Mouse (Mus musculus): ENCODE data around the gene Smagp.
"Not testable (repeated sequence)": the region's sequence is repeated elsewhere in the genome, so short reads cannot be mapped to it uniquely, and the experiment has no call there.

Smagp gene

DNA sequence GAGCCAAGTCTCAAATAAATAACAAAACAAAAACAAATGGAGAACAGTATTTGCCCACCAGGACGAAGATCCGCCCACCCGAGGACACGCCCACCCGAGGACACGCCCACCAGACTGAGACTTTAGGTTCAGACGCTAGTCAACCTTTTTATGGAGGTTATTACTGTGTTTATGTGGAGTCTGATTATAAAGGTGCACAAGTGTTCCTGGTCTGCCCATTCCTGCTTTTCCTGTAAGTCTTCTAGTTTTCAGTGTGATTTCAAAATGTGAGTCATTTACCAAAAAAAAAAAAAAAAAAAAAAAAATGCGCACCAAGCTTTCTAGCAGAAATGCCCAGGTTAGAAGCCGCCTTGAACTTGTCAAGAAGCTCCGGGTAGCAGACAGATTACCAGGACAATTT, 9.5 kb downstream of the Smagp start:
- no peak for DNase-seq (ENCODE audit: low read depth, low spot score)

DNA sequence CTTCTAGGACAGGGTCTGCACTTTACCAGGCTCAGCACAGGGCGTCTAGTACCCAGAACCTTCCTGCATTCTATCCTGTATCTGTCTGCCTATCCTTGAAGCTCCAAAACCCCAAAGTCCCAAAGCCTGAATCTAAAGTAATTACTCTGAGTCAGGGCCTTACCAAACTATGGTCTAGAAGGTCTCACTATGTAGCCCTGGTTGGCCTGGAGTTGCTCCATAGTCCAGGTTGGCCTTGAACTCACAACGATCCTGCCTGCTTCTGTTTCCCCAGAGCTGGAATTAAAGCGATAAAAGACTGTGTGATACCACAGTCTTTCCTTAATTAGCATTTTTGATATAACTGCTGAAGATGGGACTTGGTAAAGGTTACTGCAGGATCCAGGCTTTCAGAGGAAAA, 12.3 kb downstream of the Smagp start:
- no peak for DNase-seq (ENCODE audit: low read depth, low spot score)

DNA sequence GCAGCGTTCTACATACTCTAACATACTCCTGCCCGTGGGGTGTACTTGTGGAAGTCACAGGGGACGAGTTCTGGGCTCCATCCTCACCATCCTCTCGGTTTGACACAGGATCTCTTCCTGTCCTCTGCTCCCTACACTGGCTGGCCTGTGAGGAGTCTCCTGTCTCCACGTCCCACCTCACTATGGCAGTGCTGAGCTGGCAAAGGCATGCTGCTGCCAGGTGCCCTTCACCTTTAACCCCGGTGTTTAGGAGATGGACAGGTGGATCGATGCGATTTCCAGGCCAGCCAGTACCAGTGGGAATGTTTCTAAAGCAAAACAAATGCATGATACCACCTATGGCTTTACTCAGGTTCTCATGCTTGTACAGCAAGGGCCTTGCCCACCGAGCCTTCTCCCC, 13.0 kb downstream of the Smagp start:
- no peak for DNase-seq (ENCODE audit: low read depth, low spot score)

DNA sequence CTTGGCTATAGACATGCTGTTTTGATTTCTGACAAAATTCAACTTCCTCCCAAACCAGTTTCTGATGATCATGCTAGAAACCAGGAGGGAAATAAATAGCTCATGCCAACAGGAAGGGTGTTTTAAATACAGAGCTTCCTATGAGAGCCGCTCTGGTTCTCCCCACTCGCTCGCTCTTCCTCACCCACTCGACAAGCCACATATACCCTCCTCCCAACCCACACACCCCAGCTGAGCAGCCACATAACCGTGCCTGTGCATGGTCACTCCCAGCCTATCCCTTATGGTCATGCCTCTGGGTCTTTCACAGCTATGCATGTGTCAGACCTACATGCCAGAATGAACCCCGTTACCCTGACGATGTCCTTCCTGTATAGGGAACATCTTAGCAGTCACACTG, 14.6 kb downstream of the Smagp start:
- no peak for DNase-seq (ENCODE audit: low read depth, low spot score)

DNA sequence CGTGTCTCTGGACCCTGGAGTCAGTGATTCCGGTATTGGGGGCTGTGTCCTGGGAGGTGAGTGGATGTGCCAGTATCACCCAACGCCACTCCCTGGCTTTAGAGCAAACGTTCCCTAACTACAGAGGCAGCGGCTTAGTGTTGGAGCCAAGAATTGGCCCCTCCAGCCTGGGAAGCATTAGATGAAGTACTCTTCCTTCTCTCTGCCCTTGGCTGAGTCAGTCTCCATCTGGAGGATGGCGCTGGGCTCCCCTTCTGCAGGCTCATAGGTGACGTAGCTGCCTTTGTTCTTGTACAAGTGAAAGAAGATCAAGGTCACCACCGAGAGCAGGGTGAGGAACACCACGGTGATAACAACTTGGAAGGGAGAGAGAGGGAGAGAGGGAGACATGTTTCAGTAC, 15.1 kb downstream of the Smagp start:
- not testable (repeated sequence) for DNase-seq (ENCODE audit: low read depth, low spot score)

DNA sequence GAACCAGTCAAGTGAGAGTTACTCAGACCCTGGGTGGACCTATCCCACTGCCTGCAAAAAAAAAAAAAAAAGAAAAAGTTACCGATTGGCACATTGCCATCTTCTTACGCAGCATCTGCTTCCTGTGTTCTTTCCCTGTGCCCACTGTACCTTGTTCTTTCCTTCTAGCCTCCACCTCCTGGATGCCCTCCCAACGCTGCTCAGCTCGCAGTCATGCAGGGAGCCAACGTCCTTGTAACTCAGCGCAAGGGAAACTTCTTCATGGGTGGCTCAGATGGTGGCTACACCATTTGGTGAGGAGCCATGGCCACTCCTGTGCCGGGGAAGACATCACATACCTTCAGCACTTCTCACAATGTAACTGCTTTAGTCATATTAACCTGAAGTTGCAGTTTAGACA, 17.5 kb downstream of the Smagp start:
- no peak for DNase-seq (ENCODE audit: low read depth, low spot score)

DNA sequence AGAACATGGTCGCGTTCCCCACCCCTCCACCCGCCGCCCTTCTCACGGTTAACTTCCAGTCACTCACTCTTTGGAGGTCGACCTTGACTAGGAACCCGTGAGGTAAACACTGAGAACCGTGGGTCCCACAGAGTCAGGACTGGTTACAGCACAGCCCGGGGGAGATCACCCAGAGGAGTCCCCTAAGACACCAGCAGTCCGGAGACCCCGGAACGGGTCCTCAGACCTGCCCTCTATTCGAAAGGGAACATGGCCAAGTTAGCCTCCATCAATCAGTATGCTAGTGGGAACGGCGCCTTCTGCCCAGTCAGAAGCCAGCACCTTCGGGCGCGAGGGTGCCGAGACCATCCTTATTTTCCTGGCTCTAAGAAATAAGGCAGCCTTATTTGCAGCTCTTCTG, 20.5 kb downstream of the Smagp start:
- DNase-seq (ENCODE audit: low read depth, low spot score), result no peak

DNA sequence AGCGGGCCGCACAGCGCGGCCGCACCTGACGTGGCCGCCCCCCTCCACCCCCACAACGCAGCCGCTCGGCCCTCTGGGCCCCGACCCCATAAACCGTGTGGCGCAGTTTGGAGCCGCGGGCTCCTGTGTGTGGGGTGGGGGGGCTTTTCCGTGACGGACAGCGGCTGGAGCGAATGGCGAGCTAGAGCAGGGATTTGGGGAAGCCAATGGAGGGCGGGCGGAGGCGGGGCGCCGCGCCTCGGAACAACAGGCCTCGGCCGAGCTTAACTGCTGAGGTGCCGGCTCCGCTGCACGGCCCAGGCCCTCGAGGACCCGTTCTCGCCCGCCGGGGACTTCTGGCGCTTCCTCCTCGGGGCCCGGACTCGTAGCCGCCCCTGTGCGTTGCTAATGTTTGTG, 20.9 kb downstream of the Smagp start:
- peak; percentile 84 for DNase-seq (ENCODE audit: low read depth, low spot score)

DNA sequence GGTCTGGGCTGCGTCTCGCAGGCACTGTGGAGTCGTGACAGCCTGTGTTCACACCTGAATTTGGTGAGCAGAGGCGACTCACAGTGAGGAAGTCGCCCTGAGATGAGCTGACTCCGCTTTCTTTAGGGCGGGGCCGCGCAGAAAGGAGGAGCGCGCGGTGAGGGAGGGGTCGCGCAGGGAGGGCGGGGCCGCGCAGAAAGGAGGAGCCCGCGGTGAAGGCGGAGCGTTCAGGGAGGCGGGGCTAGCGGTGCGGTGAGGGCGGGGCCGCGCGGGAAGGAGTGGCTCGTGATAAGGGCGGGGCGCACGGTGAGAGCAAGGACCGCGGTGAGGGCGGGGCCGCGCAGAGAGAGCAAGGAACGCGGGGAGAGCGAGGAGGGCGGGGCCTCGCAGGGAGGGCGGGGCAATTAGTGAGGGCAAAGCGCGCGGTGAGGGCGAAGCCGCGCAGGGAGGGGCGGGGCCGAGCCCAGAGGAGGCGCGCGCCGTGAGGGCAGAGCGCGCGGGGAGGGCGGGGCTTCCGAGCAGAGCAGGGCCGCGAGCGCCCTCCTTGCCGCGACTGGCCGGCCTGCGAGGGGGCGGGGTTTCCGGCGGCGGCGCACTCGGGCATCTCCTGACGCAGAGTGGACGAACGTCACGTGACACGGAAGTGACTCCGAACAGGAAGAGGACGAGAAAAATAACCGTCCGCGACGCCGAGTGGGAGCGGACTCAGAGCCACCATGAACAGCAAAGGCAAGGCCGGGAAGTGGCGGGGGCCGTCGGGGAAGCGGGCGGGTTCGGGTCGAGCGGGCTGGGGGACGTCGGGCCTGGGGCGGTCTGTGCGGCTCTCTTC, 21.5 kb downstream of the Smagp start, which contains the start of gene Dazap2:
Gene Dazap2 (plus strand): TSS at position 354 of the 829 bp plus-strand sequence.
- DNase-seq (ENCODE audit: low read depth, low spot score), result peak; percentile 99

DNA sequence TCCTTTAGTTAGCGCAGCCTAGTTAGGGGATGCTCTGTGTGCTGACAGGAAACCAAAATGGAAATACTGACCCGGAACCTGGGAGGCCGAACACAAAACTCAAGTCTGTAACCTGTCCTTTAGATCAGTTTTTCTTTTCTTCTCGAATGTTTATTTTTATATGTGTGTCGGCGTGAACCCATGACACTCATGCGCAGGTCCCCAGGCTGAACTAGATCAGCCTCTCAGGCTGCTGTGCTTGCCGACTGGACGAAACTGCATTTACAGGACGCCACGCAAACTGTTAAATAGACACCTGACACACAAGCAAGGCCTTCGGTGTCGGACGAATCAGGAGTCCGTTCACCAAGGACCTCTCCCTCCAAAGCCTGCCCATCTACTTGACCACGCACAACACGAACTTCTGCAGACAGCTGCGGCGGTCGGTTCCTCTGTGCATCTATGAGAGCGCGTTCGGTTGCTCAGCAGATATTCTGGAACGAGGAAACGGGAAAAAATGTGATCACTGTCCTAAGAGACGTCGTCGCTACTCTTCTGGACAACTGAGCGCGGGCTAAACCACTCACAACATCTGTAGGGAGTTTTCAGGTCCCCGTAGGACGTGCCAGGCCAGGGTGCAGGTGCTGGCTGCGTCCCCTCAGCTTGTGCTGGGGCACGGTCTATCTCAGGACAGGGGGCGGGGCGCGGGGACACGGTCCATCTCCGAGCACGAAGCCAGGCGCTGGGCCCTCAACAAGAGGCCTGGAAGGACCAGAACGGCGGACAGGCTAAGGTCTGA, 22.3 kb downstream of the Smagp start:
- DNase-seq (ENCODE audit: low read depth, low spot score), result no peak

DNA sequence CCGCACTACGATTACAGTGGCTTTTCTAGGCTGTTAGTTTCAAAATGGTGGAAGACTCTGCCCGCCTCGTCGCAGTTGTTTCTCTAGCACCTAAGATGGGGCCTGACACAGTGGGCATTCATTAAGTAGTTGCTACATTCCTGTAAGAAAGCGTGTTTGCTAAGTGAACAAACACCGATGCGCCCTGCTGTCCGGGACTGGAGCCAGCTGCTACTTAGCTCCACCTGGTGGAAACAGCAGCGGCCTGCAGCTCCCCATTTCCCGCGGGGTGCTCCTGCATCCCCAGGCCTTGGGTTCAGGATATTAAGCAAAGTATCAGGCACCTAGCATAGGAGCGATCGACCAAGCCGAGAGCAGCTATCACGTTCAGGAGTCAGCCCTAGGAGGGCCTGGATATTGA, 23.2 kb downstream of the Smagp start:
- peak; percentile 55 for DNase-seq (ENCODE audit: low read depth, low spot score)

DNA sequence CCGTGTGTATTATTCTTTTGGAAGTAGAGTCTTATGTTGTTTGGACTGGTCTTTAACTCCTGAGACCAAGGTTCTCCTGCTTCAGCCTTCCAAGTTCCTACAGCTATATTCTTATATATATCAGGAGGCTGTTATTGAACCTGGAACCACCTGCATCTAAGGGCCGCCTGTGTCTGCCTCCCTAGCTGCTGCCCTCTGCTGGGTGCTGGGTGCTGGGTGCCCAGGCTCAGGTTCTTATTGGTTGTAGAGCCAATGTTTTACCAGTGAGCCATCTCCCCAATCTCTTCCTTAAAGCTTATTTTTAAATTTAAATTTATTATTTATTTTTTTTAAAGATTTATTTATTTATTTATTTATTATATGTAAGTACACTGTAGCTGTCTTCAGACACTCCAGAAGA, 24.3 kb downstream of the Smagp start:
- DNase-seq (ENCODE audit: low read depth, low spot score), result no peak

DNA sequence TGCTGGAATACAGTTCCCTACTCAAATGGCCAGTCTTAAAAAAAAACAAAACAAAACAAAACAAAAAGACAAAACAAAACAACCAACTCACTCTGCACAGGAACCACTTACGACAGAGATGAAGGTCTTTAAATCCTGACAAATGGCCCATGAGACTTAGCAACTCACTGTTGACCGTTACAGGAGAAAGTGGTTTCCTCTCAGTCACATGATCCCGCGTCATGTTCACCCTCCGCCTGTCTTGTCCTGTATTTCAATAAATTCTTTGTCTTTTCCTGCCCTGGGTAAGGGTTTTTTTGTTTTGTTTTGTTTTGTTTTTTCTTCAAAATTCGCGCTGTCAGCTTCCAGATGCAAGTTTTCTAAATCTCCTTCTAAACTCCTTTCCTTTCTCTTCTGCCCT, 24.8 kb downstream of the Smagp start:
- no peak for DNase-seq (ENCODE audit: low read depth, low spot score)

DNA sequence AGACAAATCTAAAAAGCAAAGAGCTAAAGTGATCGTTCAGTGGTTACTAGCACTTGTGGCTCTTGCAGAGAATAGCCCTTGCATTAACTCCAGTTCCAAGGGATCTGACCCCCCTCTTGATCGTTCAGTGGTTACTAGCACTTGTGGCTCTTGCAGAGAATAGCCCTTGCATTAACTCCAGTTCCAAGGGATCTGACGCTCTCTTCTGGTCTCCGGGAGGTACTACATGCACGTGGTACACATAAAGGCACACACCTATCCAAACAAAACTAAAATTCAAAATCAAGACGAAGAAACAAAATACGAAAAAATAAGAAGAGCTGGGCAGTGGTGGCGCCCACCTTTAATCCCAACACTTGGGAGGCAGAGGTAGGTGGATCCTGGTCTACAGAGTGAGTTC, 30.1 kb downstream of the Smagp start:
- DNase-seq (ENCODE audit: low read depth, low spot score), result not testable (repeated sequence)

DNA sequence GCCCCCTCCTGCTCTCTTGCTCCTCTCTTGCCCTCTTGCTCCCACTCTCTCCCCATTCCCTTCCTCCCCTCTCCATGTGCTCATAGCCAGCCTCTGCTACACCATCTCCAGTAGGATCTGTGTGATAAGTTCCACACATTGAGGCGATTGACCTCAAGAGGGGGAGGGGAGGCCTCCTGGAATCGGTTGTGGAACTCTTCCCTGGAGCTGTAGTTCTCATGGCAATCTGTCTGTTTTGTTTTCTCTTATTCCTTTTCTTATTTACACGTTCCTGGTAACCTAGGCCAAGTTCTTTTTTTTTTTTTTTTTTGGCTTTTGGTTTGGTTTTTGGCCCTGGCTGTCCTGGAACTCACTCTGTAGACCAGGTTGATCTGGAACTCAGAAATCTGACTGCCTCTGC, 35.1 kb downstream of the Smagp start:
- DNase-seq (ENCODE audit: low read depth, low spot score), result no peak

DNA sequence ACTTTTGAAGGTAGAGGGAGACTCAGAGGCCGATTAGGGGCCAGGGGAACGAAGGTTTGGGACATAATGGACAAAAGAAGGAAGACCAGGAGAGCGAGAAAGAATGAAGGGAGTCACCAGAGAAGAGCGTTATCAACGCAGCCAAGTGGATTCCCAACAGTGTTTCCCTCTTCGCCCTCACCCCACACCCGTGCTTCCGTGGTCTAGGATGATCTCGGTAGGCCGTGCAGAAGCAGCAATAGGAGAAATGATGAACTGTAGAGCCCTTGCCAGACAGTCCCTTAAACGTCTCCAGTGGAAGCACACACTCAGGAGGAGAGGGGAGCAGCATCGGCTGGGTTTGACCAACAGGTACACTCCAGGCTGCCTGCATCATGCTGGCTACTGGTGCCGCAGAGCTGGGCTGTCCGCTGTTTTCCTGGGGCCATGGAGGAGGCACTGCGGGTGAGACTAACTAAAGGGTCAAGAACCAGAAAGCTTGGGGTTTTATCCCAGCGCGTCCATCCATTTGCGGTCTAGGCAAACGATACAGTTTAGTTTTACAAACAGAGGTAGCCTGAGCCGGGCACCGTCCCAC, 36.0 kb downstream of the Smagp start:
- no peak for DNase-seq (ENCODE audit: low read depth, low spot score)

DNA sequence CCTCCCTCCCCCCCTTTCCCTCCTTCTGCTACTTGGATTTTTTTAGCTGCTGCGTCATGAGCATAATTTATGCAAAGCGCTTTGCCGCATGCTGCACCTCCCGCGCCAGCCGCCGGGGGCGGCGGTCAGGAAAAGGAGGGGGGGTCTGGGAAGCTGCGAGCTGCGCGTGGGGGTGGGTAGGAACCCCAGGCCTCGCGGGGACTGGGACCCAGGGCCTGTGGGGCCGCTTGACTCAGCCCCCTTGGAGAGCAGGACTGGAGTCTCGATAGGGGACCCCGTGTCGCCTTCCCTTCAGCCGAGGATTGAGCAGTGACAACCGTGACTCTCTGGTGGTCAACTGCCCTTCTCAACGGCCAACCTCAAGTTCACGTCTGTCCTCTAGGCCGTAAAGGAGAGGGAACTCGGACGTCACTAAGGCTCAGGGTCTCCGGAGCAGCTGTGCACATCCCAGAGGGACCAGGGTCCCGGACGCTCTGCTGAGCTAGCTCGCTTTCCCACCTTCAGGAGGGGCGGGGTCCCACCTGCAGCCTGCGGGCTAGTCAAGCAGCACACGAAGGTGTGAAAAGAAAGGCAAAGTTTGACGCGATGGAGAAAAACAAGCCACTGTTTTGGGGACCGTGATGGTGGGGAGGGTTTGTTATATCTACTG, 36.6 kb downstream of the Smagp start:
- DNase-seq (ENCODE audit: low read depth, low spot score), result peak; percentile 65

DNA sequence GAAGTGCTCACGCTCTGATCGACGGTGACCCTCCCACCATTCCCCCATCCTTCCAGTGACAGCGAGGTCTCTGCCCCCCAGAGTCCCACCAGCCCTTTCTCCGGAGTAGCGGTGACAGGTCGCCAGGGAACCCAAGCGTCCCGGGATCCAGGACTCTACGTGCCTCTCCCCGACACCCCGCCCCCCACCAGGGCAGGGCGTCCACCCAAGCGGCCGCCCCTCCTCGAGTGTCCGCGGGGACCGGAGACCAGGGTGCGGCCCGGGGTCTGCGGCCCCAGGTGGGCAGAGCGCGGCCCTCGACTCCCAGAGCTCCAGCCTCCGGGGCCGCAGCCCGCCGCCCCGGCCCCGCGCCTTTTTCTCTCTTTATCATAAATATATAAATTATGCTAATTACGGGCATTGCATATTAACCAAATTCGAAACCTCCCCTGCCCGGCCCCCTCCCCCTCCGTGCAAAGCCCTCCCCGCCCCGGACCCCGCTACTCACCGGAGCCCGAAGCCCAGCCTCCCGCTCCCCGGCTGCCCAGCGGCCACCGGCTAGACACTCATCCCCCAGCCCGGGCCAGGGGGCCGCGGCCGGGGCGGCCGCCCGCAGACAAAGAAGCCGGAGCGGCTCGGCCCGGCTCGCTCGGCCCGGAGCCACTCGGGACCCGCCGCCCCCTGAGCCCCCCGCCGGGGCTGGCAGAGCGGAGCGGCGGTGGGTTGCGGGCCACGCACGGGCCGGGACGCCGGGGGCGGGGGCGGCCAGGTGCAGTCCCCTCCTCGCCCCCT, 37.3 kb downstream of the Smagp start, which contains the start of gene Pou6f1:
Gene Pou6f1 (minus strand): TSS at position 709 of the 771 bp plus-strand sequence.
- DNase-seq (ENCODE audit: low read depth, low spot score), result no peak

DNA sequence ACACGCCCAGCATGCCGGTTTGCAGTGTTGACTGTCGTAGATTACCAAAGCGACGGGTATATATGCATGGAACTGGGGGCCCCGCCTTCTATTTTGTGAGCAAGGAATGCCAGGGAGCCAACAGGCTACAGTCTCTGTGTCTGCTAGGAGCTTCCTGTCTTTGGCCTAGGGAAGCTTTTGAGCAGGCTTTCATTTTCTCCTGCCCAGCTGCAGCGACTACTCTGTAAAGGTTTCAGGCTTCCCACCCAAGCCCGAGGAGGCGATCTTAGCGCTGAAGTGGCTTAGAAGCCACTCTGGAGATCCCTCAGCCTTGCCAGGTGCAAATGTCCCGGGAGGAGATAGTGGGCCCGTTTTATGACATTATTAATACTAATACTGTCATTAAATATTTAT, 37.9 kb downstream of the Smagp start:
- DNase-seq (ENCODE audit: low read depth, low spot score), result no peak

DNA sequence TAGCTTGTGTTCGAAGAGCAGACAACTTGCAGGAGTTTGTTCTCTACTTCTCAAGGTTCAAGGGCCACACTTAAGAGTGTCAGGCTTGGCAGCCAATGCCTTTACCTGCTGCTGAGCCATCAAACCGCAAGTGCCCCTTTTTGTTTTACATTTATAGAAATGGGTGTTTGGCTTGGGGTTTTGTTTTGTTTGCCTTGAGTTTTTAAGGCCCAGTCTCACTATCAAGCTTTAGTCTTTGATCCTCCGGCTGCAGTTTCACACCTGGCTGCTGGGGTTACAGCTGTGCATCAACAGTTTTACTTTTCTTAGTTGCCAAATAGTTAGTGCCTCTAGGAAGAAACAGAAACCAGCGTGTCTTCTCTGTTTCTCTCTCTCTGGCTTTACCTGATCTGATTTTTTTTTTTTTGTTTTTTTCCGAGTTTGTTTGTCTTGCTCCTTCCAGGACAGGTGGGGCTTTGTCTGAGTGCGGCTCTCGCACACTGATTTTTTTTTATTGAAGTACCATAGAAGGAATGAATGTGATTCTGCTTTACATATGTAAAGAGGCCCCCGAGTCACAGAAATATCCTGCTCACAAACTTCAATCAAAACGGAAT, 38.4 kb downstream of the Smagp start:
- no peak for DNase-seq (ENCODE audit: low read depth, low spot score)

DNA sequence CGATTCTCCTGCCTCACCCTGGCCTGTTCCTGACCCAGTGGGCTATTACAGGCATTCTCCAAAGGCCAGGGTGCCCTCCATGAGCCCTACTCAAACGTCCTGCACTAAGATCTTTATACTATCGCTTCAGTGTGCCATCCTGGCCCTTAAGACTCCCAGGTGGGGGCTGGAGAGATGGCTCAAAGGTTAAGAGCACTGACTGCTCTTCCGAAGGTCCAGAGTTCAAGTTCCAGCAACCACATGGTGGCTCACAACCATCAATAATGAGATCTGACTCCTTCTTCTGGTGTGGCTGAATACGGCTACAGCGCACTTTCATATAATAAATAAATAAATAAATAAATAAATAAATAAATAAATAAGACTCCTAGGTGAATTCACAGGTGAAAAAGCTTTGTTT, 43.9 kb downstream of the Smagp start:
- DNase-seq (ENCODE audit: low read depth, low spot score), result no peak
